Mouse (Mus musculus): ENCODE data around the gene Kcnj6.

Gene Kcnj6

GRCm38 (mm10) chr16:94956410-94956809 lies 41.1 kb downstream of the Kcnj6 start:
- ChIA-PET POLR2A (no interaction called here), CTCF (no interaction called here)

DNA sequence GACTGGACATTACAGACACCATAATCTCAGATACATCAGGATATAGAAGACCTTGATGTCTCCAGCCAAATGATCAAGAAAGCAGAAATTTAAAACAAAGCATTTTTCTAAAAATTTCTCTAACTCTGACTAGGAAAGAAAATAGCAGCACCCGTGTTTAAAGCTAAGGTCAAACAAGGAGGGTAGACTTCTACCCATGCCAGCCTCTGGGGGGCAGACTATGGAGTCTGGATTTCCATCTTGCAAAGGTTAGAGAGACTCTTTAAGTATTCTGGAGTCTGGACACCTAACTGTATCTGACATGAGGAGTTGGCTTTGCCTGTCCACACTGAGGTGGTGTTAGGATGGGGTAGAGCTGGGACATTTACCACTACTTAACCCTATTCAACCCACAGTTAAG lies 44.2 kb downstream of the Kcnj6 start:
- POLR2A ChIA-PET = no interaction called here
- CTCF ChIA-PET = no interaction called here

- CTCF ChIA-PET = no interaction called here
- POLR2A ChIA-PET = no interaction called here
These were observed 48.3 kb downstream of the Kcnj6 start for GRCm38 (mm10) chr16:94949172-94949571.

- ChIA-PET POLR2A (no interaction called here), CTCF (no interaction called here)
These were observed 50.7 kb downstream of the Kcnj6 start for GRCm38 (mm10) chr16:94946848-94947247.

GRCm38 (mm10) chr16:94932702-94933101 lies 64.8 kb downstream of the Kcnj6 start:
- POLR2A ChIA-PET = no interaction called here
- CTCF ChIA-PET = interaction anchor here in 1 of 4 experiments (0.6 kb wide), 1 partner anchor 413 kb away, joined by 3 read pairs; no protein-coding TSS in a partner anchor

DNA sequence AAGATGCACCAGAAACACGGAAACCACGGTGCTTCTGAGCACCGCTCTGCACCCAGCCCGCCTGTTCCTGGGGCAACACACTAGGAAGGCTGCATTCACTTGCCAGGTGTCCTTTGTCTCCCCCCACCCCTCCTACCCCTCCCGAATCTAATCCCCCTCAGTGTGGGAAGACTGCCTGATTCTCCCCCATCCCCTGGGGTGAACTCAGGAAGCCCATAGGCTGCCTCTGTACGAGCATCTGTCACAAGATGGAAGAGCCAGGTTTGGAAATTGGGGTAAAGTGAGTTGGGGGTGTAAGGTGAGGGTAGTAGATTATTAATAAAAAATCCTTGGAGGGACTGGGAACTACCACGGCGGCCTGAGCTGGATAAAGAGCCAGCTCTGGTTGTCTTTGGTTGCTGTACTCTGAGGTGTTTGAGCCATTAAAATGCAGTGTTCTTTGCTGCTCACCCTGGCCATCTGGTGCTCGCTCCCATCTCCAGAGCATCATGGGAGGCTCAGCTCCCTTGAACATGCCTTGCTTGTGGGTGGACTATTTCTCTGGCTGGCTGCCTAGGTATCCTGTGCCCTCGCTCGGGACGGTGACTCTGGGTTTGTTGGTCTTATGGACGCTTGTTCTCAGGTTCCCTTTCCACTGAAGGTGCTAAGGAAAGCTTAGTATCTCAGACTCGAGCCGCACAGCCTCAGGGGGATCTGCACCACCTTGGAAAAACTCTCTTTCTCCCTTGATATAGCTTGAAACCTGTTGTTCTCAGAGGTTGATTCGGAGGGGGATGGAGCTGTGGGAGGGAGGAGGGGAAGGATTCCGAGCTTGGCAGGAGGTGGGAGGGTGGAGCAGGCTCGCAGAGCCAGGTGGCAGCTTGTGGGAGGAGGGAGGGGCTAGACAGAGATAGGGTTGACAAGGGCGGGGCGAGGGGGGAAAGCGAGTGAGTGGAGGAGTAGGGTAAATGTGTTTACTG lies 65.9 kb downstream of the Kcnj6 start:
- ChIA-PET POLR2A (interaction anchor here in 2 of 4 experiments (0.5 to 1.0 kb wide), 4 partner anchors 9 to 95 kb away, joined by 3 to 14 read pairs (median 4); no protein-coding TSS in a partner anchor), CTCF (interaction anchor here in 2 of 4 experiments (0.7 to 0.8 kb wide), 2 partner anchors 410 to 1277 kb away, joined by 3 read pairs; no protein-coding TSS in a partner anchor)

GRCm38 (mm10) chr16:94925364-94925763 lies 72.1 kb downstream of the Kcnj6 start:
- POLR2A ChIA-PET = interaction anchor here in 1 of 4 experiments (1.1 kb wide), 1 partner anchor 69 kb away, joined by 3 read pairs; no protein-coding TSS in a partner anchor
- CTCF ChIA-PET = no interaction called here

GRCm38 (mm10) chr16:94919177-94919576 lies 78.3 kb downstream of the Kcnj6 start:
- CTCF ChIA-PET = no interaction called here
- POLR2A ChIA-PET = no interaction called here

- CTCF ChIA-PET = interaction anchor here in 1 of 4 experiments (0.8 kb wide), 1 partner anchor 1665 kb away, joined by 3 read pairs; no protein-coding TSS in a partner anchor
- POLR2A ChIA-PET = interaction anchor here in 1 of 4 experiments (1.8 kb wide), 1 partner anchor 9 kb away, joined by 3 read pairs; no protein-coding TSS in a partner anchor
These were observed 91.5 kb downstream of the Kcnj6 start for GRCm38 (mm10) chr16:94906026-94906425.

- CTCF ChIA-PET = interaction anchor here in 1 of 4 experiments (0.5 kb wide), 1 partner anchor 864 kb away, joined by 3 read pairs; no protein-coding TSS in a partner anchor
- POLR2A ChIA-PET = no interaction called here
These were observed 98.7 kb downstream of the Kcnj6 start for GRCm38 (mm10) chr16:94898832-94899231.

- CTCF ChIA-PET = no interaction called here
- POLR2A ChIA-PET = no interaction called here
These were observed 105.3 kb downstream of the Kcnj6 start for GRCm38 (mm10) chr16:94892162-94892650.

GRCm38 (mm10) chr16:94890581-94890980 lies 106.9 kb downstream of the Kcnj6 start:
- ChIA-PET CTCF (no interaction called here), POLR2A (interaction anchor here in 1 of 4 experiments (1.3 kb wide), 1 partner anchor 36 kb away, joined by 4 read pairs; no protein-coding TSS in a partner anchor)

DNA sequence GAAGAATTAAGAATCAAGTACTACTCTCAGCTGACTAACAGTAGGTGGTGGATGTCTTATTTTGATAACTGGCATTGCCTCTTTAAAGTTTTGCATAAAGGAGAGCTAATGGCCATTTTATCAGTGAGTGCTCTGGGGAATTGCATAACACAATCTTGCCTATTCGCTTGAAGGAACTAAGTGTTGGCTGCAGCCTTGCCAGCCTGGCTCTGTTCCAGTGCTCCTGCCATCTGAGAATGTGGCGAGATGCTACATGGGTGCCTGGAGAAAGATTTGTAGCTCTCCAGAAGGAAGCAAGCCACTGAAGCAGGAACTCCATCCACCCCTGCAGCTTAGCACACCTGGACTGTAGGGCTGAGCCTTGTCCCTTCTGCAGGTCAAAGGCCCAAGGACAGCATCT lies 107.4 kb downstream of the Kcnj6 start:
- POLR2A ChIA-PET = interaction anchor here in 1 of 4 experiments (1.3 kb wide), 1 partner anchor 35 kb away, joined by 4 read pairs; no protein-coding TSS in a partner anchor
- CTCF ChIA-PET = interaction anchor here in 2 of 4 experiments (0.5 to 0.6 kb wide), 2 partner anchors 96 to 166 kb away, joined by 3 read pairs; no protein-coding TSS in a partner anchor

GRCm38 (mm10) chr16:94888554-94888953 lies 108.9 kb downstream of the Kcnj6 start:
- CTCF ChIA-PET = no interaction called here
- POLR2A ChIA-PET = no interaction called here

DNA sequence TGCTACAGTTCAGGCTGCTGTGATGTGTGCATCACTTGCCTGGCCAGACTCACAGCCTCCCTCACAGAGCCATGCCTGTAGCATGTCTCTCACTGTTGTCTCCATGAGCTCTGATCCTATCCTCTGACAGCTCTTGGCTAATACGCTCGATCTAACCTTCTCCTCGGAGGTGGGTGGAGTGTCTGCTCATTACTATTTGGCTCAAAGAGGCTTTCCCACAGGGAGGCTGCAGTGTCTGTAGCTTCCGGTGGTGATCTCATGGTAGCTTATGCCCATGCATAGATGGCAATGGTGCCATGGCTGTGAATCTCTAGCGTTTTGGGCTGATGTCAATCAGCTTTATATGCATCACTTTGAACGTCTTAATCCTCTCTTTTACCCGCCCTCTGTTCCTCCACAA lies 111.1 kb downstream of the Kcnj6 start:
- ChIA-PET CTCF (no interaction called here), POLR2A (no interaction called here)

- POLR2A ChIA-PET = interaction anchor here in 2 of 4 experiments (0.7 to 1.4 kb wide), 2 partner anchors 10 to 12 kb away, joined by 3 to 4 read pairs; no protein-coding TSS in a partner anchor
- CTCF ChIA-PET = interaction anchor here in 2 of 4 experiments (0.6 to 0.7 kb wide), 2 partner anchors 32 to 33 kb away, joined by 4 to 5 read pairs; no protein-coding TSS in a partner anchor
These were observed 112.4 kb downstream of the Kcnj6 start for GRCm38 (mm10) chr16:94885062-94885461.

GRCm38 (mm10) chr16:94883909-94884308 lies 113.6 kb downstream of the Kcnj6 start:
- CTCF ChIA-PET = interaction anchor here in 1 of 4 experiments (0.5 kb wide), 1 partner anchor 462 kb away, joined by 11 read pairs; no protein-coding TSS in a partner anchor
- POLR2A ChIA-PET = interaction anchor here in 1 of 4 experiments (0.7 kb wide), 1 partner anchor 99 kb away, joined by 3 read pairs; no protein-coding TSS in a partner anchor

DNA sequence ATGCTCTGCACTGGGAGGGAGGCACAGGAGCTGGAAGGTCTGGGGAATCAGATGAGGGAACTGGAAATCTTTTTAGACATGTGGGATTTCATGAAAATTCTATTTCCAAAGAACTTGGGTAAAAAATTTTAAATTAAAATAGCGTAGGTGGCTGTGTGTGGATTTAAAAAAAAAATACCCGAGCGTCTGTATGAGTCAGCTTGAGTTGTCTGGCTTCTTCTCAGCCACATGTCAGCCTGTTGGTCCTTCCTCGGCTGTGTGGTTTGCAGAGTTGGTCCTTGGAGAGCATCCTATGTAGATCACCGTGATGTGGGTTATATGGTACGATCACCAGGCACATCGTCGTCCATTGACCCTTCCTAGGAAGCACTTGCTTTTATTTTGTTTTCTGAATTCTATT lies 114.3 kb downstream of the Kcnj6 start:
- POLR2A ChIA-PET = interaction anchor here (0.6 to 0.7 kb wide), 4 partner anchors 17 to 901 kb away, joined by 3 to 14 read pairs (median 3); no protein-coding TSS in a partner anchor
- CTCF ChIA-PET = interaction anchor here in 1 of 4 experiments (0.5 to 0.7 kb wide), 2 partner anchors 79 to 540 kb away, joined by 3 to 4 read pairs; no protein-coding TSS in a partner anchor

- CTCF ChIA-PET = no interaction called here
- POLR2A ChIA-PET = no interaction called here
These were observed 115.4 kb downstream of the Kcnj6 start for GRCm38 (mm10) chr16:94882111-94882510.

All from embryonic stem cell, embryonic (primary cell).